Mouse (Mus musculus): ENCODE results near the gene Dmgdh. TPM values are rescaled to one million over a fixed set of nuclear protein-coding genes. Genes with fewer than 3 reads are reported as not detected.
A peak's percentile ranks its signal among the peaks of the same experiment; 100 is the strongest.

Gene Dmgdh
- polyA plus RNA-seq, 3 experiments from 2014 or later = not detected

DNA sequence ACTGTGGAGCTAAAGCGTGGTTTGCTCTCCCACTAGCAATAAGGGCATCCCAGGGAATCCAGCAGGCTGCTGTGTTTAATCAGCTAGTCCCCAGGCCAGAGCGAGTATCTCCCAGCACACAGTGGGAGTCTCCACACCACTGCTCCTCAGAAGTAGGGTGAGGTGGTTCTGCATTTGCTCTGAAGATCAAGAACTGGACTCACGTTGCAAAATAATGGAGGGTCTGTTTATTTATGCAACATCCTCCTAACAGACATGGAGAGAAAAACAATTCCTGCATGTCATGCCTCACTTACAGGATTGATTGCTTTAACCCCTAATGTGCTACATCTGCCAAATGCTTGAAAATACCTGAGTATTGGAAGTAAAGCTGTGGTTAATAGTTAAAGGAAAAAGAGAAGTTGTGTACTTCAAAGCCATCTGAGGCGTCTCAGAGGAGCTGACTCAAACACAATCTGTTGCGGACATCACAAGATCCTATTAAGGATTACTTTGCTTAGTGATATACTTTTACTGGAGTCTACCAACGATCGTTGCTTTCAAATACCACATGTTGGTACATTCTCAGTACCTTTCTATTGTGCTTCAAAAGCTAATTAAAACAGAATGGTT lies 99.6 kb downstream of the Dmgdh start:
- no peak for ATAC-seq

- ATAC-seq = no peak
These were observed 108.6 kb downstream of the Dmgdh start for GRCm38 (mm10) chr13:93782823-93783222.

DNA sequence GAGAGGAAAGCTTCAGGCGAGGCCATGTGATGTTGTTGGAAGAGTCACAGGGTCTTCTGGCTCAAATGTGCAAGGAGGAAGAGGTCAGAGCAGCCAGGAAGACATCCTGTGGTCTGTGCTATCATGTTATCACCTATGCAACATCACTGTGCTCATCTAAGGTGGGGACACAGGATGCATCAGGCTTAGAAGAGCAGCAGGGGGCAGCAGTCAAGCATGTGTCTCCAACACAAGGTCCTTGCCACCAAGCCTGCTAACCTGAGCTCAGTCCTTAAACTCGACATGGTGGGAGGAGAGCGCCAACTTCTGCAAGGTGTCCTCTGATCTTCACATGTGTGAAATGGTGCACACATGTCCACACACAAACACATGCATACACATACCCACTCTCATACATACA lies 111.1 kb downstream of the Dmgdh start:
- ATAC-seq = peak; percentile 63

DNA sequence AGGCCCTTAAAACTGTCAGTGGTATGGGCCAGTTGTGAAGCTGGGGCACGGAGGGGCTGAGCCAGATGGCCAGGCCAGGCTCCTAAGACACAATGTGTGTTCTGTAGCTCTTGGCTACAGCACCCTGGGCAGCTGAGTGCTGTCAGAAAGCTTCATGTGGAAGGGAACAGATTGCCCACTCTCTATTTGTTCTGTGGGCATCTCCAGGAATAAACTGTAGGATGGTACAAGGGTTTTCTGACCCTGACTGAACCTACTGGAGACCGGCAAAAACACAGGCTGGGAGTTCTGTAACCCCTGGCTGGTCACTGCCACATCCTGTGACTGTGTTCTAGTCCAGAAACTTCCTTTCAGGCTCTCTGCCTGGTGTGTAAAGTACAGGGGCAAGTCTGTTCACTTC lies 111.8 kb downstream of the Dmgdh start:
- no peak for ATAC-seq

- ATAC-seq = no peak
These were observed 113.4 kb downstream of the Dmgdh start for GRCm38 (mm10) chr13:93787647-93788046.

DNA sequence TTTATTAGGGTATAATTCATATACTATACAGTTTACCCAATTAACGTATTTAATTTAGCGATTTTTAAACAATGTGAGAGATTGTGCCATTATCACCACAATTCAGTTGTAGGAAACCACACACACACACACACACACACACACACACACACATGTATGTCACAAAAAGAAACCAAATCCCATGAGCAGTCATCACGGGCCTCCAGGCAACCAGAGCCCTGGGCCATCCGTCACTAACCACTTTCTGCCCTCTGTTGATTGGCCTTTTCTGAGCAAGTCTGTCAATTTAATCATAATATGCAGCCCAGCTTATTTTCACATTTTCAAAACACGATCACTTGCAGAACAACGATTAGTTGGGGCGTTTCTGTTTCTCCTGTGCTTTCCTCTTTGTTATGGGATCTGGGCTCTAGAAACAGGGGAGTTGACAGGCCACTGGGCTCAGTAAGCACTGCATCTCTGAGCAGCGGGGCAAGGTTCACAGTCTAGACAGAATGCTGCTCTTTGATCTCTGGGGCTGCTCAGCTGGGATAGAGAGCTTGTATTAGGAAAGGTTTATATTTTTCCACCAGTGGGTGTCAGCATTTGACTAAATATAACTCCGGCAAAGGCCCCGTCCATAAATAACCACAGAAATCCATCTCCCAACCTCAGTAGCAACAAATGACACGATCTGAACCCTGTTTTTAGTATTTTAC lies 118.9 kb downstream of the Dmgdh start:
- peak; percentile 32 for ATAC-seq

DNA sequence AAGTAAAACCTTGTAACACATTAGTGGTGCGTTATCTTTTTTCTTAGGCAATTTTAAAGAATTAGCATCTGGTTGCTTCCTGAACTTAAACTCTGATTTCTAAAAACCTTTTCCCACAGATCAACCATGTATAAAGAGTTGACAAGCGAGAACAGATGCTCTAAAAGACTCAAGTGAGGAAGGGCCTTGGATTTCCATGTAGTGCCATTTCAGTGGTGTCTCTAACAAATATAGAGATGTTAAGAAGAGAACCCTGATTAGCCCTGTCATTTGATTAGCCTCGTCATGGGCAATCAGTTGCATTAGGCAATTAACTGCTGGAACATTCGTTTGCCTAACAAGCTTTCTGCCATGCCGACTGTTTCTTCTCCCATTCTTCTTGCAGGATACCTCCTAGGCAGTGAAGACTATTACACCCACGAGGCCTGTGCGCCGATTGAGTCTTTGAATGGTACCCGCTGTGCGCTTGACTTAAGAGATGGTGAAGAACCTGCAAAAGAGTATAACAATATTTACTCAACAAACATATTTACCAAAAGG lies 119.5 kb downstream of the Dmgdh start:
- ATAC-seq = no peak

GRCm38 (mm10) chr13:93797011-93797600 lies 122.9 kb downstream of the Dmgdh start:
- ATAC-seq = no peak

Other genes starting within 250 kb of the Dmgdh start
- gene Jmy, start 174.6 kb upstream of the Dmgdh start, polyA plus RNA-seq (2017; shearing (Covaris generic)) = 1 to 10 TPM; 1.0 to 2.5 (median 2.0) TPM
- under 1 TPM in 2 of 3 experiments, not detected in 1; 0.13 to 0.28 TPM for gene Bhmt, start 36.5 kb upstream of the Dmgdh start, polyA plus RNA-seq (2017; shearing (Covaris generic))
- gene Bhmt2, start 131 bp upstream of the Dmgdh start, polyA plus RNA-seq (2017; shearing (Covaris generic)) = not detected
- gene Arsb, start 97.2 kb downstream of the Dmgdh start, polyA plus RNA-seq (2017; shearing (Covaris generic)) = 10 to 100 TPM in 1 of 3 experiments, 1 to 10 TPM in 2; 6.2 to 26.1 (median 9.5) TPM